Mouse (Mus musculus): Measurements from ENCODE around the gene Ccnc. TPM values are rescaled to one million over a fixed set of nuclear protein-coding genes. Genes with fewer than 3 reads are reported as not detected.
"Not testable (repeated sequence)": the region's sequence is repeated elsewhere in the genome, so short reads cannot be mapped to it uniquely, and the experiment has no call there.

Gene Ccnc
- total RNA-seq, 2 experiments from 2014 or later: 34.1 to 46.6 TPM

- no peak for DNase-seq (ENCODE audit: low spot score in 2 of 2)
Measured at GRCm38 (mm10) chr4:21722752-21723334, 4.7 kb upstream of the Ccnc start.

GRCm38 (mm10) chr4:21726912-21727614 is 438 bp upstream of the Ccnc start:
- DNase-seq (ENCODE audit: low spot score in 2 of 2): peak; percentile 19 to 45

GRCm38 (mm10) chr4:21739169-21739568 is 11.7 kb downstream of the Ccnc start:
- no peak for DNase-seq (ENCODE audit: low spot score in 2 of 2)

- DNase-seq (ENCODE audit: low spot score in 2 of 2): not testable (repeated sequence)
Measured at GRCm38 (mm10) chr4:21744142-21744541, 16.6 kb downstream of the Ccnc start.

GRCm38 (mm10) chr4:21745723-21746122 is 18.2 kb downstream of the Ccnc start:
- DNase-seq (ENCODE audit: low spot score in 2 of 2): no peak

- no peak for DNase-seq (ENCODE audit: low spot score in 2 of 2)
Measured at GRCm38 (mm10) chr4:21755123-21755789, 27.8 kb downstream of the Ccnc start.

GRCm38 (mm10) chr4:21758860-21759259 is 31.4 kb downstream of the Ccnc start:
- no peak for DNase-seq (ENCODE audit: low spot score in 2 of 2)

GRCm38 (mm10) chr4:21761416-21762160 is 34.1 kb downstream of the Ccnc start:
- DNase-seq (ENCODE audit: low spot score in 2 of 2): peak; percentile 40 to 58

- no peak for DNase-seq (ENCODE audit: low spot score in 2 of 2)
Measured at GRCm38 (mm10) chr4:21763827-21764226, 36.3 kb downstream of the Ccnc start.

DNA sequence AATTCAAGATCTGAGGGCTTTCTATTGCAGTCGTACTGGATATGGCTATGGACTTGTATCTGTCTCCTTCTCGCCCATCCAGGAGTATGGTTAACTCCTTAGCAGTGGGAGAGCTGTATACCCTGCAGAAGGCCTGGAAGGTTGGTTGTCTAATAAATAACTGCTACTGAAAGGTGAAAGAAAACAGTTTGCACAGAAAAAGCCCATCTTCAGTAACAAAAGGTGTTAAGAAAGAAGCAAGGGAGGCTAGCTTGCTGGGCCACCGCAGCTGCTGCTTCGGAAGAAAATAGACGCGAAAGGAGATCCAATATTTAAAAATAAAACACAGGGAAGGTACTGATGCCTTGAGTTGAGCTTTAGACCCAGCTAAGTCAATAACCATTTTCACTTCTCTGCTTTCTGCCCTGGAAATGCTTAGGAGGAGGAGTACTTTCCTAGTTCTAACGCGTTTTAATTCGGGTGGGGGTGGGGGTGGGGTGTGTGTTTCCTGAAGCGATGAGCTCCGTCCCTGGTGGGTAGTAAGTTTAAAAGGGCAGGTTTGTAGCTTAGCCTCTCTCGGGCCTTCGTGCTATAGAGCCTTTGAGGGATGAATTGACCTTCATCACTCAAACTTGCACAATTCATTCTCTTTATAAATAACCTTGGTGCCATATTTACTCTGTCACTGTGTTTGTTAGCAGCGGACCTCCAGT is 38.8 kb downstream of the Ccnc start:
- no peak for DNase-seq (ENCODE audit: low spot score in 2 of 2)

GRCm38 (mm10) chr4:21766863-21767304 is 39.4 kb downstream of the Ccnc start, which contains the start of the genes Usp45 and Tstd3:
Gene Usp45, plus strand, starts transcription at chr4:21767156.
Gene Tstd3, minus strand, starts transcription at chr4:21767212.
- DNase-seq (ENCODE audit: low spot score in 2 of 2): peak; percentile 83 to 88

- DNase-seq (ENCODE audit: low spot score in 2 of 2): no peak
Measured at GRCm38 (mm10) chr4:21771064-21771463, 43.6 kb downstream of the Ccnc start.

DNA sequence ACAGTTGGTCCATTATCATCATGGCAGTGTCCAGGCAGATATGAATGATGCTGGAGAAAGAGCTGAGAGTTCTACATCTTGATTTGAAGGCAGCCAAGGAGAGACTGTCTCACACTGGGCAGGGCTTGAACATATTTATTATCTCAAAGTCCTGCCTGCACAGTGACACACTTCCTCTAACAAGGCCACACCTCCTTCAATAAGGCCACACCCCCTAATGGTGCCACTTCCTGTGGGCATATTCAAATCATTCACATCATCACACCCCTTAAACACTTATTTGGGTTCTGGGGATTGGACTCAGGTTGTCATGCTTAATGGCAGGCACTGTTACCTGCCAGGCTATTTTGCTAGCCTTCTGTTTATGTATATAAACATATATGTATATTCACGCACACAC is 44.8 kb downstream of the Ccnc start:
- no peak for DNase-seq (ENCODE audit: low spot score in 2 of 2)

GRCm38 (mm10) chr4:21776091-21776945 is 48.8 kb downstream of the Ccnc start:
- peak; percentile 89 to 93 for DNase-seq (ENCODE audit: low spot score in 2 of 2)

DNA sequence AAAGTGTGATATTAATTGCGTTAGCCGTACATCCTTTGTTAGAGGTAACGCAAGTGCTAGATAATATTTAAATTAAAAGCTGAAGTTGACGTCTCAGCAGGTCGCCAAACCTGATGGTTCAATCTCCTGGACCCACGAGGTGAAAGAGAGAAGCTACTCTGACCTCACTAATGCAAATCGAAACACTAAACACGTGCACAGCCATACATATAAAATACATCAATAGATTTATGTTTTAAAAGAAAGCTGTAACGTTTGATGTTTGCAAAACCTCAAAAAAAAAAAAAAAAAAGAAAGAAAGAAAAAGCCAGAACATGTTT is 49.4 kb downstream of the Ccnc start:
- DNase-seq (ENCODE audit: low spot score in 2 of 2): no peak

DNA sequence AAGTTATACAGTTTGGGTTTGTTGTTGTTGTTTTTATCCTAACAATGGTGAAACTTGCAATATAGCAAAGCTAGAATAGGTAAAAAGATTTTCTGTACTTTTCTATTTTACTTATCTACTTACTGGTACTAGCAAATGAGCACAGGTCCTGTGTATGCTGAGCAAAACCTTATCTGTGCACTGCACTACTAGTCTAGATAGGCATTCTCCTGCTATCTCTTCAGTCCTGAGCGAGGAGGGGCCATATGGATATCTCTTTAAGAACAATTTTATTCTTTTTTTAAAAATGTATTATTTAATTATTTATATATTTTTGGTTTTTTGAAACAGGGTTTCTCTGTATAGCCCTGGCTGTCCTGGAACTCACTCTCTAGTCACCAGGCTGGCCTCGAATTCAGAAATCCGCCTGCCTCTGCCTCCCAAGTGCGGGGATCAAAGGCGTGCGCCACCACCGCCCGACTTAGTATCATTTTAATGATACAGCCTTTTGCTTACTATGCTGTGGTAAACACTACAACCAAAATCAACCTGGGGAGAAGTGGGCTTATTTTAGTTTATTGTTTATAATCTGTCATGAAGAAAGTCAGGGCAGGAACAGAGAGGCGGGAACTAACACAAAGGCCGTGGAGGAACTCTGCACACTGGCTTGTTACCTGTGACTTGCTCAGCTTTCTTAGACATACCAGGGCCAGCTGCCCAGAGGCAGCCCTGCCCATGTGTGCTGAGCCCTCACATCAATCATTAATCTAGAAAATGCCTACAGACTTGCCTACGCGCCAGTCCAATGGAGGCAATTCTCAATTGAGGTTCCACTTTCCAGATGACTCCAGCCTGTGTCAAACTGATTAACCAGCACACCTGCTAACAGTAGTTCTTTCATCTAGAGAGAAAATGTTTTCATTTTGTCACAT is 53.6 kb downstream of the Ccnc start:
- no peak for DNase-seq (ENCODE audit: low spot score in 2 of 2)

GRCm38 (mm10) chr4:21786268-21786667 is 58.8 kb downstream of the Ccnc start:
- DNase-seq (ENCODE audit: low spot score in 2 of 2): no peak

- DNase-seq (ENCODE audit: low spot score in 2 of 2): no peak
Measured at GRCm38 (mm10) chr4:21788903-21789302, 61.4 kb downstream of the Ccnc start.

- no peak for DNase-seq (ENCODE audit: low spot score in 2 of 2)
Measured at GRCm38 (mm10) chr4:21789836-21790235, 62.3 kb downstream of the Ccnc start.

Measured in layer of hippocampus, postnatal 10 days (tissue).